Mouse (Mus musculus): ENCODE data around the gene Dtl. TPM values are rescaled to one million over a fixed set of nuclear protein-coding genes. Genes with fewer than 3 reads are reported as not detected.
"Not testable (repeated sequence)": the region's sequence is repeated elsewhere in the genome, so short reads cannot be mapped to it uniquely, and the experiment has no call there.

Dtl gene
- polyA plus RNA-seq, 1 experiment from 2014 or later = 61.5 TPM

- H3K4me3 ChIP-seq (ENCODE audit: low read depth, low read length) = no peak overlapping the region
- H3K27me3 ChIP-seq (ENCODE audit: control insufficient read depth, insufficient read depth, low read length) = no peaks in the 10 kb centered on the region
- ATAC-seq (ENCODE audit: insufficient number of reproducible peaks, insufficient read depth, low FRiP score, low read depth) = no peak
- 74% methylated on average over 8 of the region's 8 CpGs for WGBS
- no peaks in the 10 kb centered on the region for H3K36me3 ChIP-seq (ENCODE audit: control insufficient read depth, insufficient read depth, low read length)
- H3K9ac ChIP-seq (replicated peaks; ENCODE audit: low read depth, low read length) = no peak overlapping the region
- no peaks in the 10 kb centered on the region for H3K4me1 ChIP-seq (ENCODE audit: control insufficient read depth, insufficient read depth, low read length)
- no peak overlapping the region for H3K27ac ChIP-seq (ENCODE audit: low read length)
- H3K9me3 ChIP-seq (ENCODE audit: control insufficient read depth, low read depth, low read length) = no peaks in the 10 kb centered on the region
- no peak overlapping the region for H3K4me2 ChIP-seq (replicated peaks; ENCODE audit: low read depth, low read length)
These were observed 53.9 kb downstream of the Dtl start for GRCm38 (mm10) chr1:191521395-191521794.

- no peak for ATAC-seq (ENCODE audit: insufficient number of reproducible peaks, insufficient read depth, low FRiP score, low read depth)
- H3K9ac ChIP-seq (replicated peaks; ENCODE audit: low read depth, low read length) = no peak overlapping the region
- H3K9me3 ChIP-seq (ENCODE audit: control insufficient read depth, low read depth, low read length) = no peaks in the 10 kb centered on the region
- H3K36me3 ChIP-seq (ENCODE audit: control insufficient read depth, insufficient read depth, low read length) = no peaks in the 10 kb centered on the region
- H3K27me3 ChIP-seq (ENCODE audit: control insufficient read depth, insufficient read depth, low read length) = no peaks in the 10 kb centered on the region
- H3K4me1 ChIP-seq (ENCODE audit: control insufficient read depth, insufficient read depth, low read length) = no peaks in the 10 kb centered on the region
- H3K4me3 ChIP-seq (ENCODE audit: low read depth, low read length) = no peak overlapping the region
- H3K27ac ChIP-seq (ENCODE audit: low read length) = no peak overlapping the region
- H3K4me2 ChIP-seq (replicated peaks; ENCODE audit: low read depth, low read length) = no peak overlapping the region
- 79% methylated on average over 10 of the region's 10 CpGs for WGBS
These were observed 54.7 kb downstream of the Dtl start for GRCm38 (mm10) chr1:191520669-191521068.

GRCm38 (mm10) chr1:191520194-191520593 lies 55.1 kb downstream of the Dtl start:
- H3K9ac ChIP-seq (replicated peaks; ENCODE audit: low read depth, low read length) = no peak overlapping the region
- H3K27me3 ChIP-seq (ENCODE audit: control insufficient read depth, insufficient read depth, low read length) = no peaks in the 10 kb centered on the region
- ATAC-seq (ENCODE audit: insufficient number of reproducible peaks, insufficient read depth, low FRiP score, low read depth) = no peak
- H3K4me2 ChIP-seq (replicated peaks; ENCODE audit: low read depth, low read length) = no peak overlapping the region
- no peak overlapping the region for H3K27ac ChIP-seq (ENCODE audit: low read length)
- 76% methylated on average over 7 of the region's 7 CpGs for WGBS
- H3K4me1 ChIP-seq (ENCODE audit: control insufficient read depth, insufficient read depth, low read length) = no peaks in the 10 kb centered on the region
- H3K36me3 ChIP-seq (ENCODE audit: control insufficient read depth, insufficient read depth, low read length) = no peaks in the 10 kb centered on the region
- H3K4me3 ChIP-seq (ENCODE audit: low read depth, low read length) = no peak overlapping the region
- H3K9me3 ChIP-seq (ENCODE audit: control insufficient read depth, low read depth, low read length) = no peaks in the 10 kb centered on the region

GRCm38 (mm10) chr1:191519329-191520066 lies 55.8 kb downstream of the Dtl start:
- Histone ChIP-seq H3K27me3 (ENCODE audit: control insufficient read depth, insufficient read depth, low read length) (no peaks in the 10 kb centered on the region), H3K4me1 (ENCODE audit: control insufficient read depth, insufficient read depth, low read length) (no peaks in the 10 kb centered on the region), H3K27ac (ENCODE audit: low read length) (no peak overlapping the region), H3K9me3 (ENCODE audit: control insufficient read depth, low read depth, low read length) (no peaks in the 10 kb centered on the region), H3K4me2 (replicated peaks; ENCODE audit: low read depth, low read length) (no peak overlapping the region), H3K9ac (replicated peaks; ENCODE audit: low read depth, low read length) (no peak overlapping the region), H3K4me3 (ENCODE audit: low read depth, low read length) (no peak overlapping the region), H3K36me3 (ENCODE audit: control insufficient read depth, insufficient read depth, low read length) (no peaks in the 10 kb centered on the region)
- 84% methylated on average over 4 of the region's 4 CpGs for WGBS
- ATAC-seq (ENCODE audit: insufficient number of reproducible peaks, insufficient read depth, low FRiP score, low read depth) = no peak

GRCm38 (mm10) chr1:191518911-191519310 lies 56.4 kb downstream of the Dtl start:
- no peaks in the 10 kb centered on the region for H3K27me3 ChIP-seq (ENCODE audit: control insufficient read depth, insufficient read depth, low read length)
- WGBS = 88% methylated on average over 4 of the region's 4 CpGs
- no peak overlapping the region for H3K4me2 ChIP-seq (replicated peaks; ENCODE audit: low read depth, low read length)
- ATAC-seq (ENCODE audit: insufficient number of reproducible peaks, insufficient read depth, low FRiP score, low read depth) = no peak
- no peaks in the 10 kb centered on the region for H3K36me3 ChIP-seq (ENCODE audit: control insufficient read depth, insufficient read depth, low read length)
- H3K4me3 ChIP-seq (ENCODE audit: low read depth, low read length) = no peak overlapping the region
- no peak overlapping the region for H3K9ac ChIP-seq (replicated peaks; ENCODE audit: low read depth, low read length)
- H3K9me3 ChIP-seq (ENCODE audit: control insufficient read depth, low read depth, low read length) = no peaks in the 10 kb centered on the region
- H3K27ac ChIP-seq (ENCODE audit: low read length) = no peak overlapping the region
- H3K4me1 ChIP-seq (ENCODE audit: control insufficient read depth, insufficient read depth, low read length) = no peaks in the 10 kb centered on the region

GRCm38 (mm10) chr1:191517969-191518368 lies 57.4 kb downstream of the Dtl start:
- H3K9ac ChIP-seq (replicated peaks; ENCODE audit: low read depth, low read length) = no peak overlapping the region
- H3K4me1 ChIP-seq (ENCODE audit: control insufficient read depth, insufficient read depth, low read length) = no peaks in the 10 kb centered on the region
- 73% methylated on average over 5 of the region's 5 CpGs for WGBS
- no peak overlapping the region for H3K4me2 ChIP-seq (replicated peaks; ENCODE audit: low read depth, low read length)
- H3K27me3 ChIP-seq (ENCODE audit: control insufficient read depth, insufficient read depth, low read length) = no peaks in the 10 kb centered on the region
- H3K27ac ChIP-seq (ENCODE audit: low read length) = no peak overlapping the region
- no peaks in the 10 kb centered on the region for H3K9me3 ChIP-seq (ENCODE audit: control insufficient read depth, low read depth, low read length)
- ATAC-seq (ENCODE audit: insufficient number of reproducible peaks, insufficient read depth, low FRiP score, low read depth) = no peak
- H3K4me3 ChIP-seq (ENCODE audit: low read depth, low read length) = no peak overlapping the region
- H3K36me3 ChIP-seq (ENCODE audit: control insufficient read depth, insufficient read depth, low read length) = no peaks in the 10 kb centered on the region

- no peak overlapping the region for H3K27ac ChIP-seq (ENCODE audit: low read length)
- 77% methylated on average over 3 of the region's 3 CpGs for WGBS
- no peaks in the 10 kb centered on the region for H3K9me3 ChIP-seq (ENCODE audit: control insufficient read depth, low read depth, low read length)
- no peaks in the 10 kb centered on the region for H3K36me3 ChIP-seq (ENCODE audit: control insufficient read depth, insufficient read depth, low read length)
- H3K4me1 ChIP-seq (ENCODE audit: control insufficient read depth, insufficient read depth, low read length) = no peaks in the 10 kb centered on the region
- no peak for ATAC-seq (ENCODE audit: insufficient number of reproducible peaks, insufficient read depth, low FRiP score, low read depth)
- no peak overlapping the region for H3K4me2 ChIP-seq (replicated peaks; ENCODE audit: low read depth, low read length)
- no peaks in the 10 kb centered on the region for H3K27me3 ChIP-seq (ENCODE audit: control insufficient read depth, insufficient read depth, low read length)
- H3K4me3 ChIP-seq (ENCODE audit: low read depth, low read length) = no peak overlapping the region
- H3K9ac ChIP-seq (replicated peaks; ENCODE audit: low read depth, low read length) = no peak overlapping the region
These were observed 58.3 kb downstream of the Dtl start for GRCm38 (mm10) chr1:191517056-191517455.

- not testable (repeated sequence) for H3K4me2 ChIP-seq (replicated peaks; ENCODE audit: low read depth, low read length); H3K27ac ChIP-seq (ENCODE audit: low read length); H3K36me3 ChIP-seq (ENCODE audit: control insufficient read depth, insufficient read depth, low read length); H3K4me3 ChIP-seq (ENCODE audit: low read depth, low read length); H3K27me3 ChIP-seq (ENCODE audit: control insufficient read depth, insufficient read depth, low read length); H3K9ac ChIP-seq (replicated peaks; ENCODE audit: low read depth, low read length); H3K9me3 ChIP-seq (ENCODE audit: control insufficient read depth, low read depth, low read length); ATAC-seq (ENCODE audit: insufficient number of reproducible peaks, insufficient read depth, low FRiP score, low read depth); H3K4me1 ChIP-seq (ENCODE audit: control insufficient read depth, insufficient read depth, low read length)
- WGBS = 74% methylated on average over 2 of the region's 2 CpGs
These were observed 59.0 kb downstream of the Dtl start for GRCm38 (mm10) chr1:191516351-191516750.

GRCm38 (mm10) chr1:191513195-191513594 lies 62.1 kb downstream of the Dtl start:
- Histone ChIP-seq H3K9ac (replicated peaks; ENCODE audit: low read depth, low read length) (no peak overlapping the region), H3K36me3 (ENCODE audit: control insufficient read depth, insufficient read depth, low read length) (no peaks in the 10 kb centered on the region), H3K4me2 (replicated peaks; ENCODE audit: low read depth, low read length) (no peak overlapping the region), H3K9me3 (ENCODE audit: control insufficient read depth, low read depth, low read length) (no peaks in the 10 kb centered on the region), H3K27me3 (ENCODE audit: control insufficient read depth, insufficient read depth, low read length) (no peaks in the 10 kb centered on the region), H3K4me1 (ENCODE audit: control insufficient read depth, insufficient read depth, low read length) (no peaks in the 10 kb centered on the region), H3K4me3 (ENCODE audit: low read depth, low read length) (no peak overlapping the region), H3K27ac (ENCODE audit: low read length) (no peak overlapping the region)
- WGBS = 90% methylated on average over 4 of the region's 4 CpGs
- ATAC-seq (ENCODE audit: insufficient number of reproducible peaks, insufficient read depth, low FRiP score, low read depth) = no peak

Data from stomach, embryonic 14.5 days (tissue).